Mouse (Mus musculus): ENCODE data around the gene Gmppb. TPM values are rescaled to one million over a fixed set of nuclear protein-coding genes. Genes with fewer than 3 reads are reported as not detected.

Gmppb gene
- polyA plus RNA-seq, 1 experiment from 2014 or later: 30.3 TPM

GRCm38 (mm10) chr9:108090611-108091120 is 41.6 kb downstream of the Gmppb start:
- WGBS: 97% methylated on average over 7 of the region's 7 CpGs

GRCm38 (mm10) chr9:108093586-108093985 is 44.5 kb downstream of the Gmppb start:
- Histone ChIP-seq H3K27me3 (no peaks in the 10 kb centered on the region), H3K4me3 (replicated peaks) (peak overlapping the region; percentile 62)

More at GRCm38 (mm10) chr9:108090611-108091120, 41.6 kb downstream of the Gmppb start:
- Histone ChIP-seq H3K36me3 (peaks cover 72% of the 10 kb centered on the region), H3K4me1 (peaks cover 19% of the 10 kb centered on the region), H3K9me3 (replicated peaks) (no peaks in the 10 kb centered on the region), H3K27me3 (no peaks in the 10 kb centered on the region), H3K9ac (no peak overlapping the region), H3K4me3 (replicated peaks) (no peak overlapping the region), H3K4me2 (no peak overlapping the region), H3K27ac (no peak overlapping the region)
- ATAC-seq (replicated peaks; ENCODE audit: low FRiP score): no peak

GRCm38 (mm10) chr9:108094184-108094941 is 45.3 kb downstream of the Gmppb start, which contains the start of gene Apeh:
Gene Apeh, minus strand, starts transcription at chr9:108094606.
- WGBS: under 1% methylated on average over 52 of the region's 52 CpGs
- Histone ChIP-seq H3K4me2 (peak within 1 kb of the TSS; percentile 96), H3K4me1 (peaks cover 33% of the 10 kb centered on the region), H3K4me3 (replicated peaks) (peak within 1 kb of the TSS; percentile 62), H3K36me3 (peaks cover 35% of the 10 kb centered on the region), H3K27me3 (no peaks in the 10 kb centered on the region), H3K27ac (peak within 1 kb of the TSS; percentile 80), H3K9me3 (replicated peaks) (no peaks in the 10 kb centered on the region), H3K9ac (peak within 1 kb of the TSS; percentile 73)
- ATAC-seq (replicated peaks; ENCODE audit: low FRiP score): peak; percentile 96

More at GRCm38 (mm10) chr9:108093586-108093985, 44.5 kb downstream of the Gmppb start:
- H3K4me1 ChIP-seq: peaks cover 29% of the 10 kb centered on the region
- peak overlapping the region; percentile 73 for H3K9ac ChIP-seq
- H3K36me3 ChIP-seq: peaks cover 43% of the 10 kb centered on the region
- ATAC-seq (replicated peaks; ENCODE audit: low FRiP score): no peak
- 0 out of 2 replicates have a peak overlapping the region, but pooled peaks have one; percentile 80 for H3K27ac ChIP-seq
- H3K4me2 ChIP-seq: peak overlapping the region; percentile 96
- 63% methylated on average over 10 of the region's 10 CpGs for WGBS
- no peaks in the 10 kb centered on the region for H3K9me3 ChIP-seq (replicated peaks)

DNA sequence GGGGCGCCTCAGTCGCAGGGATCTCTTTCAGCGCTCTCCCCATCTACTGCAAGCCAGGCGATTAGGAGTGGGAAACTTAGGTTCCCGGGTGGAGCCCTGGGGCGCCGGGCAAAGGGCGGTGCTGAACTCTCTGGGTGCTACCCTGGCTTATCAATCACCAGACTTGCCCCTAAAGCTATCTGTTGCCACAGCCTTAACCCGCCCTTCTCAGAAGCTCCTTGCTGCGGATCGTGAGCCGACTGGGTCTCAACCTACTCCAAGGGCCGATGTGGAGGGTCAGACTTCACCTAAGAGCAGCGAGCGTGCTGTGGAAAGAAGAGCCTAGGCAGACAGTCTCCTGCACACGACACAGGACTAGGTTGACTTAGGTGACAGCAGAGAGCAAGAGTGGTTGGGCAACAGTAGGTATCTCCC is 46.0 kb downstream of the Gmppb start:
- Histone ChIP-seq H3K4me1 (peaks cover 35% of the 10 kb centered on the region), H3K36me3 (peaks cover 28% of the 10 kb centered on the region), H3K4me3 (replicated peaks) (peak overlapping the region; percentile 62), H3K9ac (peak overlapping the region; percentile 73), H3K9me3 (replicated peaks) (no peaks in the 10 kb centered on the region), H3K27ac (peak overlapping the region; percentile 80), H3K27me3 (no peaks in the 10 kb centered on the region), H3K4me2 (peak overlapping the region; percentile 96)
- ATAC-seq (replicated peaks; ENCODE audit: low FRiP score): peak; percentile 65
- 0% methylated on average over 16 of the region's 16 CpGs for WGBS

- Histone ChIP-seq H3K4me2 (peak overlapping the region; percentile 96), H3K9me3 (replicated peaks) (no peaks in the 10 kb centered on the region), H3K4me1 (peaks cover 35% of the 10 kb centered on the region), H3K27me3 (no peaks in the 10 kb centered on the region), H3K36me3 (peaks cover 23% of the 10 kb centered on the region), H3K27ac (peak overlapping the region; percentile 80), H3K4me3 (replicated peaks) (peak overlapping the region; percentile 62), H3K9ac (peak overlapping the region; percentile 73)
- ATAC-seq (replicated peaks; ENCODE audit: low FRiP score): no peak
- 6% methylated on average over 3 of the region's 3 CpGs for WGBS
Observed at GRCm38 (mm10) chr9:108095518-108095917, 46.5 kb downstream of the Gmppb start.

- Histone ChIP-seq H3K4me2 (peak overlapping the region; percentile 96), H3K27ac (peak overlapping the region; percentile 49), H3K9ac (no peak overlapping the region)
Observed at GRCm38 (mm10) chr9:108095949-108096712, 47.1 kb downstream of the Gmppb start.

GRCm38 (mm10) chr9:108099619-108100018 is 50.6 kb downstream of the Gmppb start:
- Histone ChIP-seq H3K27me3 (no peaks in the 10 kb centered on the region), H3K4me3 (replicated peaks) (no peak overlapping the region), H3K27ac (no peak overlapping the region), H3K36me3 (no peaks in the 10 kb centered on the region), H3K4me2 (no peak overlapping the region), H3K9ac (no peak overlapping the region), H3K4me1 (peaks cover 30% of the 10 kb centered on the region), H3K9me3 (replicated peaks) (no peaks in the 10 kb centered on the region)
- WGBS: 91% methylated on average over 8 of the region's 8 CpGs
- ATAC-seq (replicated peaks; ENCODE audit: low FRiP score): no peak

More at GRCm38 (mm10) chr9:108095949-108096712, 47.1 kb downstream of the Gmppb start:
- ATAC-seq (replicated peaks; ENCODE audit: low FRiP score): no peak
- Histone ChIP-seq H3K4me3 (replicated peaks) (no peak overlapping the region), H3K36me3 (peaks cover 17% of the 10 kb centered on the region), H3K27me3 (no peaks in the 10 kb centered on the region), H3K4me1 (peaks cover 35% of the 10 kb centered on the region), H3K9me3 (replicated peaks) (no peaks in the 10 kb centered on the region)
- 52% methylated on average over 10 of the region's 10 CpGs for WGBS

Small RNAs within 50 kb of the gene (microRNA-seq; reads per million reads assigned to microRNA genes)
- gene Mir7088: not detected

Other genes starting within 250 kb of the Gmppb start
- 79.0 and 82.1 TPM in 2 replicates for gene Rbm6, start 176.0 kb upstream of the Gmppb start, polyA plus RNA-seq (2015; fragmentation: Nextera tagmentation; extraction: Ambion mirVana)
- 11.5 TPM in 2 replicates for gene Mon1a, start 161.1 kb upstream of the Gmppb start, polyA plus RNA-seq (2015; fragmentation: Nextera tagmentation; extraction: Ambion mirVana)
- gene Mst1r, start 142.4 kb upstream of the Gmppb start, polyA plus RNA-seq (2015; fragmentation: Nextera tagmentation; extraction: Ambion mirVana): 2.6 TPM in 2 replicates
- not detected in 2 replicates for gene Actl11, start 120.8 kb upstream of the Gmppb start, polyA plus RNA-seq (2015; fragmentation: Nextera tagmentation; extraction: Ambion mirVana)
- gene Camkv, start 113.6 kb upstream of the Gmppb start, polyA plus RNA-seq (2015; fragmentation: Nextera tagmentation; extraction: Ambion mirVana): 1.6 and 2.2 TPM in 2 replicates
- 21.8 and 25.0 TPM in 2 replicates for gene Traip, start 99.1 kb upstream of the Gmppb start, polyA plus RNA-seq (2015; fragmentation: Nextera tagmentation; extraction: Ambion mirVana)
- gene Uba7, start 73.7 kb upstream of the Gmppb start, polyA plus RNA-seq (2015; fragmentation: Nextera tagmentation; extraction: Ambion mirVana): 22.2 and 30.9 TPM in 2 replicates
- gene Gm20661, start 66.2 kb upstream of the Gmppb start, polyA plus RNA-seq (2015; fragmentation: Nextera tagmentation; extraction: Ambion mirVana): 4.5 and 6.2 TPM in 2 replicates
- gene Inka1, start 63.4 kb upstream of the Gmppb start, polyA plus RNA-seq (2015; fragmentation: Nextera tagmentation; extraction: Ambion mirVana): 61.7 and 70.4 TPM in 2 replicates
- gene Cdhr4, start 56.7 kb upstream of the Gmppb start, polyA plus RNA-seq (2015; fragmentation: Nextera tagmentation; extraction: Ambion mirVana): 6.9 and 12.6 TPM in 2 replicates
- gene Gm20662, start 52.9 kb upstream of the Gmppb start, polyA plus RNA-seq (2015; fragmentation: Nextera tagmentation; extraction: Ambion mirVana): 0.74 and 1.4 TPM in 2 replicates
- gene Ip6k1, start 46.7 kb upstream of the Gmppb start, polyA plus RNA-seq (2015; fragmentation: Nextera tagmentation; extraction: Ambion mirVana): 50.8 and 54.8 TPM in 2 replicates
- 2.2 and 2.7 TPM in 2 replicates for gene Amigo3, start 3.9 kb downstream of the Gmppb start, polyA plus RNA-seq (2015; fragmentation: Nextera tagmentation; extraction: Ambion mirVana)
- 0.45 and 0.55 TPM in 2 replicates for gene Mst1, start 31.2 kb downstream of the Gmppb start, polyA plus RNA-seq (2015; fragmentation: Nextera tagmentation; extraction: Ambion mirVana)
- 25.2 and 33.4 TPM in 2 replicates for gene Rnf123, start 34.1 kb downstream of the Gmppb start, polyA plus RNA-seq (2015; fragmentation: Nextera tagmentation; extraction: Ambion mirVana)
- gene Apeh, start 45.4 kb downstream of the Gmppb start, polyA plus RNA-seq (2015; fragmentation: Nextera tagmentation; extraction: Ambion mirVana): 67.7 and 76.6 TPM in 2 replicates
- 0.75 and 0.77 TPM in 2 replicates for gene Bsn, start 141.1 kb downstream of the Gmppb start, polyA plus RNA-seq (2015; fragmentation: Nextera tagmentation; extraction: Ambion mirVana)
- 141 and 147 TPM in 2 replicates for gene Dag1, start 214.7 kb downstream of the Gmppb start, polyA plus RNA-seq (2015; fragmentation: Nextera tagmentation; extraction: Ambion mirVana)
- gene Nicn1, start 241.2 kb downstream of the Gmppb start, polyA plus RNA-seq (2015; fragmentation: Nextera tagmentation; extraction: Ambion mirVana): 31.3 and 41.0 TPM in 2 replicates
- 35.9 and 38.0 TPM in 2 replicates for gene Amt, start 247.6 kb downstream of the Gmppb start, polyA plus RNA-seq (2015; fragmentation: Nextera tagmentation; extraction: Ambion mirVana)

Measured in kidney, embryonic 15.5 days (tissue).